Comparison of ENCODE assay signal across 9 mouse cellular contexts in the genomic region with DNA sequence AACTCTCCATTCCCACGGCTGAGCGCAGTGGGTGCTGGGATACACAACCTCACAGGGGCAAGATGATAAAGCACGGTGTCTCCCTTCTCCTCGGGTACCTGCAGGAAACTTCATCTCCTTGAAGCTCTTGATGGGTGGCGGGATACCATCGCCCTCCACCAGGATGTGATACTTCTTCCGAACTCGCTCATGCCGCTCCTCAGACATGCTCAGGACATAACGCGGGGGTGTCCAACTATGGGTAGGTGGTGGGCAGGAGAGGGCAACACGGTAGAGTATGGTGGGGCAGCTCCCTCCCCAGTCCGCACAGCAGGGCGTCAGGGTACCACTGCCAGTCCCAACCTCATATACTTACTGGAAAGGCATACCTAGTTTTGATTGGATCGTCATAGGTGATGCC. TPM values are rescaled to one million over a fixed set of nuclear protein-coding genes. Genes with fewer than 3 reads are reported as not detected.
A peak's percentile ranks its signal among the peaks of the same experiment; 100 is the strongest.
DNase-seq lines count a peak whose midpoint lies in the region; ATAC-seq and TF ChIP-seq lines count a peak whose summit lies in the region.
"Had no signal": no experiment of that assay in that cellular context is flagged by ENCODE, and none has a peak within 500 bp of the region (broad histone marks: within the 10 kb centered on the region; RNA-seq: fewer than 3 reads in every experiment).

No protein-coding gene starts in this region.

- no peak for TF ChIP-seq CTCF in ES-Bruce4 (IDR thresholded peaks at IDR 0.05; ENCODE audit: low read depth, low read length)
- no peak for TF ChIP-seq CTCF in forebrain, postnatal 0 days (IDR thresholded peaks at IDR 0.05; ENCODE audit: low read depth)

- peak overlapping the region; percentile 82; the same call in 1 of the 2 replicates for H3K4me3 ChIP-seq in heart, embryonic 11.5 days (ENCODE audit: low read depth, low read length)
- peak overlapping the region; percentile 83; the same call in 1 of the 2 replicates for H3K4me3 ChIP-seq in ES-Bruce4 (ENCODE audit: low read depth, low read length)
- H3K4me3 ChIP-seq in forebrain, postnatal 0 days (ENCODE audit: low read depth, low read length): peak overlapping the region; percentile 82
- peak overlapping the region; percentile 87; the same call in 1 of the 2 replicates for H3K4me3 ChIP-seq in macrophage (ENCODE audit: inconsistent target)

- intact Hi-C loops in heart, postnatal 25 days (cut with DNase I): loop anchor here (5.0 kb wide), 1 partner anchor 128 kb away; no protein-coding TSS in a partner anchor
- intact Hi-C loops in left cerebral cortex, postnatal 14 days (cut with DNase I): no loop called here

- WGBS in heart, embryonic 11.5 days (ENCODE audit: insufficient replicate concordance): 92% methylated on average over 15 of the region's 15 CpGs
- 93% methylated on average over 15 of the region's 15 CpGs for WGBS in forebrain, postnatal 0 days
- 90% methylated on average over 15 of the region's 15 CpGs for WGBS in macrophage (ENCODE audit: missing documents)

- H3K27ac ChIP-seq in heart, embryonic 11.5 days (ENCODE audit: low read depth, low read length): no peak overlapping the region
- H3K27ac ChIP-seq in ES-Bruce4 (ENCODE audit: insufficient read depth, low read length) (no peak overlapping the region), macrophage (no peak overlapping the region)
- H3K27ac ChIP-seq in forebrain, postnatal 0 days (ENCODE audit: low read depth, low read length): no peak overlapping the region

- H3K36me3 ChIP-seq in heart, embryonic 11.5 days (ENCODE audit: control insufficient read depth, insufficient read depth, low read length): peaks cover 37% of the 10 kb centered on the region
- H3K36me3 ChIP-seq in ES-Bruce4 (ENCODE audit: control insufficient read depth, insufficient read depth, low read length, poor library complexity, severe bottlenecking): peaks cover 30% of the 10 kb centered on the region
- H3K36me3 ChIP-seq in forebrain, postnatal 0 days (ENCODE audit: insufficient read depth): peaks cover 73% of the 10 kb centered on the region
- peaks cover 47% of the 10 kb centered on the region; the same call in 1 of the 2 replicates for H3K36me3 ChIP-seq in macrophage (ENCODE audit: inconsistent target)

- H3K4me2 ChIP-seq in heart, embryonic 11.5 days: peak overlapping the region; percentile 78
- H3K4me2 ChIP-seq in forebrain, postnatal 0 days (ENCODE audit: low read depth): peak overlapping the region; percentile 91

- H3K9me3 ChIP-seq in heart, embryonic 11.5 days (replicated peaks; ENCODE audit: control insufficient read depth, low read length): no peaks in the 10 kb centered on the region
- no peaks in the 10 kb centered on the region for H3K9me3 ChIP-seq in ES-Bruce4 (replicated peaks; ENCODE audit: control insufficient read depth, insufficient read depth, low read length, poor library complexity, severe bottlenecking)
- no peaks in the 10 kb centered on the region for H3K9me3 ChIP-seq in forebrain, postnatal 0 days (ENCODE audit: low read length)

- DNase-seq in heart, postnatal 25 days (ENCODE audit: low spot score): no peak
- DNase-seq in forebrain, postnatal 0 days: no peak
- DNase-seq in urinary bladder, postnatal 4 days (ENCODE audit: low spot score in 2 of 2): no peak
- no peak for DNase-seq in adrenal gland, postnatal 10 days
- no peak for DNase-seq in left cerebral cortex, postnatal 14 days (ENCODE audit: low spot score in 2 of 2)
- DNase-seq: layer of hippocampus, postnatal 36 days had no signal

- H3K79me2 ChIP-seq in macrophage (ENCODE audit: inconsistent target): peaks cover 9% of the 10 kb centered on the region; the same call in 1 of the 2 replicates

- no peak for ATAC-seq in heart, embryonic 11.5 days (replicated peaks; ENCODE audit: insufficient number of reproducible peaks, low FRiP score, low TSS enrichment)
- ATAC-seq in forebrain, postnatal 0 days: no peak

- H3K4me1 ChIP-seq in heart, embryonic 11.5 days (ENCODE audit: control insufficient read depth, insufficient read depth, low read length): peaks cover 7% of the 10 kb centered on the region; the same call in 1 of the 2 replicates
- H3K4me1 ChIP-seq in ES-Bruce4 (ENCODE audit: control insufficient read depth, insufficient read depth, low read length): no peaks in the 10 kb centered on the region
- H3K4me1 ChIP-seq in forebrain, postnatal 0 days (ENCODE audit: insufficient read depth): peaks cover 8% of the 10 kb centered on the region; the same call in 1 of the 2 replicates

- TF ChIP-seq EP300 in ES-Bruce4 (IDR thresholded peaks at IDR 0.05; ENCODE audit: insufficient read depth, low read depth, low read length): no peak

- TF ChIP-seq POLR2A in ES-Bruce4 (IDR thresholded peaks at IDR 0.05; ENCODE audit: insufficient read depth, low read length): no peak

- H3K27me3 ChIP-seq in heart, embryonic 11.5 days (ENCODE audit: control insufficient read depth, insufficient read depth, low read length): no peaks in the 10 kb centered on the region
- H3K27me3 ChIP-seq in ES-Bruce4 (ENCODE audit: control insufficient read depth, insufficient read depth, low read length, poor library complexity, severe bottlenecking): no peaks in the 10 kb centered on the region
- H3K27me3 ChIP-seq in forebrain, postnatal 0 days (ENCODE audit: insufficient read depth, low read length): no peaks in the 10 kb centered on the region

- H3K9ac ChIP-seq in heart, embryonic 11.5 days (ENCODE audit: low read depth, low read length): no peak overlapping the region
- no peak overlapping the region for H3K9ac ChIP-seq in ES-Bruce4 (ENCODE audit: low read depth, poor library complexity, severe bottlenecking)
- no peak overlapping the region; the same call in 1 of the 2 replicates for H3K9ac ChIP-seq in forebrain, postnatal 0 days

RNA-seq across cellular contexts. Expression of a gene that starts 1.3 kb away (rescaled TPM):
- 36.5 and 39.9 TPM in 2 replicates for polyA plus RNA-seq in heart, embryonic 11.5 days (2014; fragmentation: Nextera tagmentation; extraction: Ambion mirVana)
- total RNA-seq in heart, postnatal 25 days (2021): 10 to 100 TPM; 13.1 to 13.2 TPM
- polyA plus RNA-seq in ES-Bruce4 (2011; ENCODE audit: insufficient read depth, insufficient read length, low read depth, missing spikeins) (55.2 and 63.9 TPM in 2 replicates), macrophage (2018) (26.5 to 32.5 TPM (median 27.1 TPM) in 3 replicates)
- 65.2 and 69.6 TPM in 2 replicates for total RNA-seq in forebrain, postnatal 0 days (2014; rRNA removed)
- 46.1 and 51.7 TPM in 2 replicates for polyA plus RNA-seq in forebrain, postnatal 0 days (2015; fragmentation: Nextera tagmentation; extraction: Ambion mirVana)
- 10 to 100 TPM; 19.8 to 71.7 (median 52.5) TPM for total RNA-seq in macrophage (2018; cell fraction: chromatin; rRNA removed)
- total RNA-seq in macrophage (2018; cell fraction: cytosol; rRNA removed): 10 to 100 TPM; 17.2 to 29.8 (median 24.8) TPM
- total RNA-seq in macrophage (2018; cell fraction: nucleus; rRNA removed): 10 to 100 TPM; 12.5 to 45.6 (median 25.3) TPM
- total RNA-seq in adrenal gland, postnatal 10 days (2021): 10 to 100 TPM; 38.5 to 39.9 TPM
- total RNA-seq in left cerebral cortex, postnatal 14 days (2021): 10 to 100 TPM; 47.5 to 50.9 TPM

RNA-seq across cellular contexts. Expression of a gene that starts 6.1 kb away (rescaled TPM):
- 0.90 and 1.1 TPM in 2 replicates for polyA plus RNA-seq in heart, embryonic 11.5 days (2014; fragmentation: Nextera tagmentation; extraction: Ambion mirVana)
- 1 to 10 TPM; 2.2 to 2.3 TPM for total RNA-seq in heart, postnatal 25 days (2021)
- polyA plus RNA-seq in ES-Bruce4 (2011; ENCODE audit: insufficient read depth, insufficient read length, low read depth, missing spikeins): 0.39 and 1.0 TPM in 2 replicates
- total RNA-seq in forebrain, postnatal 0 days (2014; rRNA removed): 2.5 and 4.8 TPM in 2 replicates
- 0.82 TPM in 2 replicates for polyA plus RNA-seq in forebrain, postnatal 0 days (2015; fragmentation: Nextera tagmentation; extraction: Ambion mirVana)
- 100 to 1,000 TPM in 3 of 26 experiments, 10 to 100 TPM in 21, 1 to 10 TPM in 2; 4.8 to 111 (median 39.0) TPM for total RNA-seq in macrophage (2018; cell fraction: chromatin; rRNA removed)
- 10 to 100 TPM in 24 of 26 experiments, 1 to 10 TPM in 2; 5.7 to 53.2 (median 22.6) TPM for total RNA-seq in macrophage (2018; cell fraction: cytosol; rRNA removed)
- total RNA-seq in macrophage (2018; cell fraction: nucleus; rRNA removed): 100 to 1,000 TPM in 2 of 26 experiments, 10 to 100 TPM in 22, 1 to 10 TPM in 2; 5.9 to 112 (median 36.9) TPM
- polyA plus RNA-seq in macrophage (2018): 6.1 to 22.8 TPM (median 15.9 TPM) in 3 replicates
- 1 to 10 TPM; 5.0 to 5.1 TPM for total RNA-seq in adrenal gland, postnatal 10 days (2021)
- 1 to 10 TPM; 6.2 to 7.9 TPM for total RNA-seq in left cerebral cortex, postnatal 14 days (2021)

RNA-seq across cellular contexts. Expression of a gene that starts 21.7 kb away (rescaled TPM):
- polyA plus RNA-seq in heart, embryonic 11.5 days (2014; fragmentation: Nextera tagmentation; extraction: Ambion mirVana): 439 and 451 TPM in 2 replicates
- total RNA-seq in heart, postnatal 25 days (2021): 10 to 100 TPM; 65.2 to 67.7 TPM
- polyA plus RNA-seq in ES-Bruce4 (2011; ENCODE audit: insufficient read depth, insufficient read length, low read depth, missing spikeins) (84.4 and 97.7 TPM in 2 replicates), macrophage (2018) (0.40 to 3.3 TPM (median 0.44 TPM) in 3 replicates)
- total RNA-seq in forebrain, postnatal 0 days (2014; rRNA removed): 26.6 and 36.7 TPM in 2 replicates
- 114 and 115 TPM in 2 replicates for polyA plus RNA-seq in forebrain, postnatal 0 days (2015; fragmentation: Nextera tagmentation; extraction: Ambion mirVana)
- total RNA-seq in macrophage (2018; cell fraction: chromatin; rRNA removed): 10 to 100 TPM in 3 of 26 experiments, 1 to 10 TPM in 18, under 1 TPM in 2, not detected in 3; 0.32 to 17.4 (median 2.7) TPM
- total RNA-seq in macrophage (2018; cell fraction: cytosol; rRNA removed): 1 to 10 TPM in 3 of 26 experiments, under 1 TPM in 23; 0.25 to 1.3 (median 0.58) TPM
- 1 to 10 TPM in 15 of 26 experiments, under 1 TPM in 9, not detected in 2; 0.38 to 7.1 (median 1.2) TPM for total RNA-seq in macrophage (2018; cell fraction: nucleus; rRNA removed)
- total RNA-seq in adrenal gland, postnatal 10 days (2021): 10 to 100 TPM; 31.6 to 39.4 TPM
- 10 to 100 TPM; 66.0 to 79.4 TPM for total RNA-seq in left cerebral cortex, postnatal 14 days (2021)

RNA-seq across cellular contexts. Expression of a gene that starts 35.7 kb away (rescaled TPM):
- 19.1 and 21.9 TPM in 2 replicates for polyA plus RNA-seq in heart, embryonic 11.5 days (2014; fragmentation: Nextera tagmentation; extraction: Ambion mirVana)
- 10 to 100 TPM; 18.3 to 19.0 TPM for total RNA-seq in heart, postnatal 25 days (2021)
- polyA plus RNA-seq in ES-Bruce4 (2011; ENCODE audit: insufficient read depth, insufficient read length, low read depth, missing spikeins) (41.8 and 47.7 TPM in 2 replicates), macrophage (2018) (11.7 to 25.1 TPM (median 12.9 TPM) in 3 replicates)
- 88.4 and 93.1 TPM in 2 replicates for total RNA-seq in forebrain, postnatal 0 days (2014; rRNA removed)
- 41.2 and 41.6 TPM in 2 replicates for polyA plus RNA-seq in forebrain, postnatal 0 days (2015; fragmentation: Nextera tagmentation; extraction: Ambion mirVana)
- 100 to 1,000 TPM in 25 of 26 experiments, 10 to 100 TPM in 1; 86.4 to 300 (median 175) TPM for total RNA-seq in macrophage (2018; cell fraction: chromatin; rRNA removed)
- 10 to 100 TPM in 9 of 26 experiments, 1 to 10 TPM in 17; 2.3 to 18.1 (median 8.0) TPM for total RNA-seq in macrophage (2018; cell fraction: cytosol; rRNA removed)
- total RNA-seq in macrophage (2018; cell fraction: nucleus; rRNA removed): 100 to 1,000 TPM in 12 of 26 experiments, 10 to 100 TPM in 14; 43.5 to 203 (median 99.4) TPM
- total RNA-seq in adrenal gland, postnatal 10 days (2021): 10 to 100 TPM; 32.4 to 52.0 TPM
- total RNA-seq in left cerebral cortex, postnatal 14 days (2021): 10 to 100 TPM; 62.8 to 71.1 TPM

RNA-seq across cellular contexts. Expression of a gene that starts 38.3 kb away (rescaled TPM):
- polyA plus RNA-seq in heart, embryonic 11.5 days (2014; fragmentation: Nextera tagmentation; extraction: Ambion mirVana): 58.5 and 63.3 TPM in 2 replicates
- total RNA-seq in heart, postnatal 25 days (2021): 10 to 100 TPM; 86.3 to 94.2 TPM
- 94.2 and 95.2 TPM in 2 replicates for polyA plus RNA-seq in ES-Bruce4 (2011; ENCODE audit: insufficient read depth, insufficient read length, low read depth, missing spikeins)
- 52.9 and 56.3 TPM in 2 replicates for total RNA-seq in forebrain, postnatal 0 days (2014; rRNA removed)
- polyA plus RNA-seq in forebrain, postnatal 0 days (2015; fragmentation: Nextera tagmentation; extraction: Ambion mirVana): 102 TPM in 2 replicates
- 10 to 100 TPM in 25 of 26 experiments, 1 to 10 TPM in 1; 9.6 to 54.7 (median 26.0) TPM for total RNA-seq in macrophage (2018; cell fraction: chromatin; rRNA removed)
- total RNA-seq in macrophage (2018; cell fraction: cytosol; rRNA removed): 100 to 1,000 TPM in 24 of 26 experiments, 10 to 100 TPM in 2; 93.8 to 140 (median 121) TPM
- 100 to 1,000 TPM in 10 of 26 experiments, 10 to 100 TPM in 16; 44.9 to 168 (median 95.7) TPM for total RNA-seq in macrophage (2018; cell fraction: nucleus; rRNA removed)
- 100 to 185 TPM (median 135 TPM) in 3 replicates for polyA plus RNA-seq in macrophage (2018)
- total RNA-seq in adrenal gland, postnatal 10 days (2021): 100 to 1,000 TPM; 144 to 146 TPM
- total RNA-seq in left cerebral cortex, postnatal 14 days (2021): 100 to 1,000 TPM; 117 to 123 TPM
